In genomic region chr19:36348801-36349486, GRCm38 (mm10) we compare ENCODE assay signal across 8 mouse cellular contexts. TPM values are rescaled to one million over a fixed set of nuclear protein-coding genes. Genes with fewer than 3 reads are reported as not detected.
DNase-seq lines count a peak whose midpoint lies in the region; ATAC-seq lines count a peak whose summit lies in the region.

No protein-coding gene starts in this region.

- WGBS in embryonic facial prominence, embryonic 13.5 days, result under 1% methylated on average over 85 of the region's 85 CpGs
- WGBS in limb, embryonic 13.5 days, result under 1% methylated on average over 79 of the region's 85 CpGs
- under 1% methylated on average over 85 of the region's 85 CpGs for WGBS in midbrain, embryonic 14.5 days

- H3K36me3 ChIP-seq in erythroblast, embryonic 14.5 days (ENCODE audit: control insufficient read depth), result no peaks in the 10 kb centered on the region
- no peaks in the 10 kb centered on the region for H3K36me3 ChIP-seq in embryonic facial prominence, embryonic 13.5 days
- no peaks in the 10 kb centered on the region for H3K36me3 ChIP-seq in limb, embryonic 13.5 days
- no peaks in the 10 kb centered on the region for H3K36me3 ChIP-seq in midbrain, embryonic 14.5 days (ENCODE audit: control insufficient read depth, insufficient read depth, low read length)

- DNase-seq in heart, adult 9 months (ENCODE audit: low spot score in 2 of 2), result peak; percentile 51 to 56
- peak; percentile 80 for DNase-seq in kidney, adult 9 months
- peak; percentile 77 for DNase-seq in midbrain, embryonic 14.5 days
- DNase-seq in spleen, adult 18-20 months, result peak; percentile 25 to 55

- no peak for ATAC-seq in erythroblast, adult 5-6 weeks (replicated peaks; ENCODE audit: low FRiP score, poor library complexity, severe bottlenecking)
- ATAC-seq in embryonic facial prominence, embryonic 13.5 days (ENCODE audit: insufficient number of reproducible peaks, insufficient read depth, low FRiP score, low TSS enrichment, low read depth), result peak; percentile 69
- ATAC-seq in limb, embryonic 13.5 days (ENCODE audit: low FRiP score, low read depth), result peak; percentile 74
- peak; percentile 77 for ATAC-seq in midbrain, embryonic 14.5 days (ENCODE audit: low FRiP score, low TSS enrichment)

- peaks cover 58% of the 10 kb centered on the region for H3K27me3 ChIP-seq in erythroblast, embryonic 14.5 days (ENCODE audit: control insufficient read depth)
- H3K27me3 ChIP-seq in embryonic facial prominence, embryonic 13.5 days, result peaks cover 66% of the 10 kb centered on the region
- peaks cover 73% of the 10 kb centered on the region for H3K27me3 ChIP-seq in limb, embryonic 13.5 days
- H3K27me3 ChIP-seq in midbrain, embryonic 14.5 days (ENCODE audit: control insufficient read depth, insufficient read depth, low read length), result peaks cover 22% of the 10 kb centered on the region; the same call in 1 of the 2 replicates

- H3K27ac ChIP-seq in embryonic facial prominence, embryonic 13.5 days, result no peak overlapping the region
- H3K27ac ChIP-seq in limb, embryonic 13.5 days, result no peak overlapping the region
- no peak overlapping the region for H3K27ac ChIP-seq in midbrain, embryonic 14.5 days (replicated peaks; ENCODE audit: low read depth, low read length)

- H3K9me3 ChIP-seq in erythroblast, embryonic 14.5 days (ENCODE audit: control insufficient read depth, low read length), result no peaks in the 10 kb centered on the region
- no peaks in the 10 kb centered on the region for H3K9me3 ChIP-seq in embryonic facial prominence, embryonic 13.5 days
- H3K9me3 ChIP-seq in limb, embryonic 13.5 days, result no peaks in the 10 kb centered on the region
- no peaks in the 10 kb centered on the region for H3K9me3 ChIP-seq in midbrain, embryonic 14.5 days (ENCODE audit: control insufficient read depth, low read length)

- H3K4me1 ChIP-seq in erythroblast, embryonic 14.5 days (ENCODE audit: control insufficient read depth), result peaks cover 10% of the 10 kb centered on the region
- H3K4me1 ChIP-seq in embryonic facial prominence, embryonic 13.5 days, result 0 out of 2 replicates have a peak, but pooled peaks cover 7% of the 10 kb centered on the region
- peaks cover 8% of the 10 kb centered on the region; the same call in 1 of the 2 replicates for H3K4me1 ChIP-seq in limb, embryonic 13.5 days
- peaks cover 5% of the 10 kb centered on the region; the same call in 1 of the 2 replicates for H3K4me1 ChIP-seq in midbrain, embryonic 14.5 days (ENCODE audit: control insufficient read depth, insufficient read depth, low read length)

- H3K4me3 ChIP-seq in erythroblast, embryonic 14.5 days (replicated peaks), result peak overlapping the region; percentile 54
- peak overlapping the region; percentile 73 for H3K4me3 ChIP-seq in embryonic facial prominence, embryonic 13.5 days
- H3K4me3 ChIP-seq in limb, embryonic 13.5 days, result peak overlapping the region; percentile 76
- peak overlapping the region; percentile 74 for H3K4me3 ChIP-seq in midbrain, embryonic 14.5 days (replicated peaks; ENCODE audit: low read depth, low read length)

- peak overlapping the region; percentile 98 for H3K4me2 ChIP-seq in embryonic facial prominence, embryonic 13.5 days
- peak overlapping the region; percentile 100 for H3K4me2 ChIP-seq in limb, embryonic 13.5 days (replicated peaks)
- peak overlapping the region; percentile 98 for H3K4me2 ChIP-seq in midbrain, embryonic 14.5 days (ENCODE audit: low read length)

- peak overlapping the region; percentile 74 for H3K9ac ChIP-seq in embryonic facial prominence, embryonic 13.5 days
- peak overlapping the region; percentile 67 for H3K9ac ChIP-seq in limb, embryonic 13.5 days
- H3K9ac ChIP-seq in midbrain, embryonic 14.5 days (replicated peaks; ENCODE audit: low read length), result peak overlapping the region; percentile 56

RNA-seq across cellular contexts. Expression of gene Pcgf5, which starts 0.8 kb away (rescaled TPM):
- 0.57 and 0.65 TPM in 2 replicates for polyA plus RNA-seq in erythroblast, embryonic 14.5 days (2012)
- 18.6 and 27.2 TPM in 2 replicates for total RNA-seq in erythroblast, adult 5-6 weeks (2015; ENCODE audit: low replicate concordance)
- 48.1 and 71.7 TPM in 2 replicates for total RNA-seq in erythroblast, adult 5-6 weeks (2017; ENCODE audit: low replicate concordance)
- 7.4 and 7.8 TPM in 2 replicates for polyA plus RNA-seq in embryonic facial prominence, embryonic 13.5 days (2015; fragmentation: Nextera tagmentation; extraction: Ambion mirVana)
- polyA plus RNA-seq in limb, embryonic 13.5 days (2015; fragmentation: Nextera tagmentation; extraction: Ambion mirVana), result 6.9 and 7.1 TPM in 2 replicates
- polyA plus RNA-seq in midbrain, embryonic 14.5 days (2014; fragmentation: Nextera tagmentation; extraction: Ambion mirVana), result 7.7 and 7.8 TPM in 2 replicates
